Mouse (Mus musculus) CH12.LX (cell line): ENCODE measurements around the gene Smtn. TPM values are rescaled to one million over a fixed set of nuclear protein-coding genes. Genes with fewer than 3 reads are reported as not detected.

ENCODE experiments used
- DNase-seq: peaks from one replicate; pipeline ENCODE4 v3.0.0-alpha.2; 2013; ENCODE audit errors: extremely low read depth
- H3K27ac ChIP-seq: 2 replicates; pipeline ENCODE4 v1.5.1; 2012; ENCODE audit warnings: low read depth, mild to moderate bottlenecking, control low read depth, moderate library complexity; ENCODE audit not compliant: insufficient read depth
- H3K27me3 ChIP-seq: replicated peaks from 2 replicates; pipeline ENCODE3; 2012; ENCODE audit warnings: inconsistent platforms
- H3K36me3 ChIP-seq, 2 experiments: replicated peaks in 1 of 2; 2 replicates each; pipeline versions ENCODE3 to v1.6.1; 2012; ENCODE audit warnings: inconsistent platforms in 1 of 2, low read length in 1 of 2, mild to moderate bottlenecking in 1 of 2, mixed read lengths in 1 of 2, moderate library complexity in 1 of 2; ENCODE audit not compliant: control insufficient read depth in 1 of 2, insufficient read depth in 1 of 2
- H3K4me1 ChIP-seq, 2 experiments: 2 replicates each; pipeline ENCODE4 v1.6.1; 2012; ENCODE audit warnings: inconsistent platforms in 1 of 2, moderate library complexity in 1 of 2; ENCODE audit not compliant: insufficient read depth in 2 of 2, control insufficient read depth in 1 of 2
- H3K4me2 ChIP-seq: 2 replicates; pipeline ENCODE4 v1.6.1; 2012; ENCODE audit warnings: low read depth, mild to moderate bottlenecking, control low read depth; ENCODE audit not compliant: poor library complexity, insufficient read depth, severe bottlenecking
- H3K4me3 ChIP-seq, 3 experiments: fragments of 150-350 bp in 1 of 3; sonication (generic) in 1 of 3; replicated peaks in 1 of 3; 2 replicates each; pipeline versions ENCODE3 to v1.5.1; 2011 to 2012; ENCODE audit warnings: low read depth in 2 of 3, low read length in 2 of 3, mild to moderate bottlenecking in 2 of 3, moderate library complexity in 2 of 3, control low read depth in 1 of 3, improper control_type of control experiment in 1 of 3, inconsistent platforms in 1 of 3, mixed read lengths in 1 of 3; ENCODE audit not compliant: poor library complexity in 1 of 3
- H3K79me2 ChIP-seq: replicated peaks from 2 replicates; pipeline ENCODE4 v1.6.1; 2012; ENCODE audit warnings: mild to moderate bottlenecking, moderate library complexity; ENCODE audit not compliant: control insufficient read depth, poor library complexity, insufficient read depth, severe bottlenecking; ENCODE audit errors: extremely low read depth
- H3K9ac ChIP-seq: 2 replicates; pipeline ENCODE4 v1.6.1; 2012; ENCODE audit warnings: low read depth, mild to moderate bottlenecking, control low read depth, moderate library complexity; ENCODE audit not compliant: insufficient read depth
- H3K9me3 ChIP-seq: replicated peaks from 2 replicates; pipeline ENCODE3; 2012; ENCODE audit warnings: low read length, inconsistent platforms, mixed read lengths
- BHLHE40 ChIP-seq: IDR thresholded peaks from 2 replicates; pipeline ENCODE4 v1.6.1; 2011; ENCODE audit warnings: mild to moderate bottlenecking, low read depth, low read length, improper control_type of control experiment
- CHD1 ChIP-seq: IDR thresholded peaks from 2 replicates; pipeline ENCODE4 v1.6.1; 2012; ENCODE audit warnings: low read depth, low read length, improper control_type of control experiment, inconsistent platforms
- CHD2 ChIP-seq: IDR thresholded peaks from 2 replicates; pipeline ENCODE4 v1.6.1; 2011; ENCODE audit warnings: low read length, improper control_type of control experiment
- CTCF ChIP-seq, 2 experiments: IDR thresholded peaks in 1 of 2; conservative IDR thresholded peaks in 1 of 2; 2 replicates each; pipeline ENCODE4 v1.5.1; 2011 to 2012; ENCODE audit warnings: low read depth in 2 of 2, low read length in 2 of 2, improper control_type of control experiment in 1 of 2, inconsistent platforms in 1 of 2, mild to moderate bottlenecking in 1 of 2, moderate library complexity in 1 of 2
- ELF1 ChIP-seq: IDR thresholded peaks from 2 replicates; pipeline ENCODE4 v1.6.1; 2014; ENCODE audit warnings: low read depth, mild to moderate bottlenecking, inconsistent platforms, low read length, improper control_type of control experiment
- EP300 ChIP-seq: IDR thresholded peaks from 2 replicates; pipeline ENCODE4 v1.6.1; 2011; ENCODE audit warnings: low read length, improper control_type of control experiment
- ETS1 ChIP-seq: conservative IDR thresholded peaks from 2 replicates; pipeline ENCODE4 v1.6.1; 2012; ENCODE audit warnings: low read depth, mild to moderate bottlenecking, inconsistent platforms, low read length, improper control_type of control experiment, moderate library complexity
- HCFC1 ChIP-seq: IDR thresholded peaks from 2 replicates; pipeline ENCODE4 v1.6.1; 2012; ENCODE audit warnings: low read depth, mild to moderate bottlenecking, inconsistent platforms, low read length, improper control_type of control experiment
- IRF4 ChIP-seq: IDR thresholded peaks from 2 replicates; pipeline ENCODE4 v1.6.1; 2014; ENCODE audit warnings: low read depth, mild to moderate bottlenecking, inconsistent platforms, low read length, improper control_type of control experiment
- JUN ChIP-seq: IDR thresholded peaks from 2 replicates; pipeline ENCODE4 v1.6.1; 2011; ENCODE audit warnings: low read depth, mild to moderate bottlenecking, low read length, improper control_type of control experiment, moderate library complexity; ENCODE audit not compliant: insufficient read depth
- KAT2A ChIP-seq: IDR thresholded peaks from 2 replicates; pipeline ENCODE4 v1.6.1; 2012; ENCODE audit warnings: low read length, improper control_type of control experiment, inconsistent platforms; ENCODE audit not compliant: insufficient replicate concordance
- MAX ChIP-seq: IDR thresholded peaks from 2 replicates; pipeline ENCODE4 v1.6.1; 2011; ENCODE audit warnings: low read length, improper control_type of control experiment
- MXI1 ChIP-seq: IDR thresholded peaks from 2 replicates; pipeline ENCODE4 v1.6.1; 2011; ENCODE audit warnings: mild to moderate bottlenecking, low read depth, low read length, improper control_type of control experiment
- MYC ChIP-seq: IDR thresholded peaks from 2 replicates; pipeline ENCODE4 v1.6.1; 2011; ENCODE audit warnings: low read depth, mild to moderate bottlenecking, improper control_type of control experiment, low read length
- PAX5 ChIP-seq: IDR thresholded peaks from 2 replicates; pipeline ENCODE4 v1.6.1; 2012; ENCODE audit warnings: low read length, inconsistent platforms, mixed read lengths
- POLR2AphosphoS2 ChIP-seq: IDR thresholded peaks from 2 replicates; pipeline ENCODE4 v1.6.1; 2011; ENCODE audit warnings: low read depth, low read length, improper control_type of control experiment
- RCOR1 ChIP-seq: conservative IDR thresholded peaks from 2 replicates; pipeline ENCODE4 v1.6.1; 2012; ENCODE audit warnings: low read depth, mild to moderate bottlenecking, inconsistent platforms, low read length, improper control_type of control experiment
- TBP ChIP-seq: conservative IDR thresholded peaks from 2 replicates; pipeline ENCODE4 v1.6.1; 2011; ENCODE audit warnings: low read depth, low read length, improper control_type of control experiment
- TCF12 ChIP-seq: IDR thresholded peaks from 2 replicates; pipeline ENCODE4 v1.6.1; 2014; ENCODE audit warnings: low read depth, mild to moderate bottlenecking, inconsistent platforms, low read length, improper control_type of control experiment
- UBTF ChIP-seq: IDR thresholded peaks from 2 replicates; pipeline ENCODE4 v1.6.1; 2012; ENCODE audit warnings: low read depth, mild to moderate bottlenecking, inconsistent platforms, low read length, improper control_type of control experiment, moderate library complexity
- USF2 ChIP-seq: conservative IDR thresholded peaks from 2 replicates; pipeline ENCODE4 v1.6.1; 2011; ENCODE audit warnings: low read depth, low read length, improper control_type of control experiment
- ZC3H11A ChIP-seq: IDR thresholded peaks from 2 replicates; pipeline ENCODE4 v1.6.1; 2012; ENCODE audit warnings: low read depth, mild to moderate bottlenecking, inconsistent platforms, low read length, improper control_type of control experiment
- ZKSCAN1 ChIP-seq: IDR thresholded peaks from 2 replicates; pipeline ENCODE4 v1.6.1; 2012; ENCODE audit warnings: low read depth, inconsistent platforms, low read length, improper control_type of control experiment, borderline replicate concordance
- ZMIZ1 ChIP-seq: IDR thresholded peaks from 2 replicates; pipeline ENCODE4 v1.6.1; 2012; ENCODE audit warnings: low read depth, mild to moderate bottlenecking, inconsistent platforms, low read length, improper control_type of control experiment
- dilution Hi-C: fragments of 300-500 bp; cut with MboI; formaldehyde crosslinking; loops from 2 replicates; pipeline ENCODE4 v1.14.3; 2020; ENCODE audit warnings: low sequenced_read_pairs; ENCODE audit not compliant: extremely low pct_unique_long_range_greater_than_20kb, extremely low pct_ligation_motif_present
- in situ Hi-C: fragments of 300-500 bp; cut with MboI; formaldehyde crosslinking; loops from 3 replicates; pipeline ENCODE4 v1.14.3; 2019; ENCODE audit warnings: low sequenced_read_pairs, low pct_ligation_motif_present, low pct_unique_long_range_greater_than_20kb, mixed read lengths
- polyA plus RNA-seq: library from polyadenylated mRNA; unstranded; fragments of >175 nt; gene quantifications from 2 replicates; pipeline ENCODE4 v1.2.1, GENCODE M21; 2012; ENCODE audit warnings: low read depth; ENCODE audit not compliant: insufficient read length
- total RNA-seq, 2 experiments: library from RNA; depleted of rRNA; stranded (reverse); fragments of 300-350 nt in 1 of 2; fragments of >200 nt in 1 of 2; gene quantifications; 2 replicates each; pipeline ENCODE4 v1.2.3; 2012 to 2014

Gene Smtn
- total and polyA plus RNA-seq, 3 experiments = 0.58 to 5.3 (median 3.1) TPM

- in situ Hi-C loops (no loop called here), dilution Hi-C loops (no loop called here)
- Histone ChIP-seq H3K9ac (no peak within 1 kb of the TSS), H3K4me1 (peaks cover 0 to 4% of the 10 kb centered on the region in 2 experiments; a peak in 2 of 4 replicates), H3K79me2 (no peaks in the 10 kb centered on the region), H3K27me3 (peaks cover 65% of the 10 kb centered on the region), H3K36me3 (no peaks in the 10 kb centered on the region), H3K9me3 (no peaks in the 10 kb centered on the region), H3K4me3 (no peak within 1 kb of the TSS), H3K27ac (no peak within 1 kb of the TSS), H3K4me2 (no peak within 1 kb of the TSS)
- no peak for TF ChIP-seq ETS1
- TF ChIP-seq USF2 = no peak
- TF ChIP-seq CTCF (conservative IDR thresholded peaks at IDR 0.05 in 1 of 2, IDR thresholded peaks at IDR 0.05 in 1 of 2; ENCODE audit: low read depth in 2 of 2, low read length in 2 of 2) = no peak
- no peak for TF ChIP-seq TBP
- no peak for TF ChIP-seq POLR2AphosphoS2
- no peak for TF ChIP-seq MYC
- no peak for TF ChIP-seq MAX
- TF ChIP-seq EP300 = no peak
- no peak for TF ChIP-seq CHD1
- no peak for TF ChIP-seq PAX5
- TF ChIP-seq ZMIZ1 = no peak
- TF ChIP-seq TCF12 = no peak
- no peak for TF ChIP-seq BHLHE40
- no peak for TF ChIP-seq HCFC1
- DNase-seq = no peak
Observed at GRCm38 (mm10) chr11:3487952-3488570, 52.4 kb downstream of the Smtn start, which contains the start of gene Pla2g3. Gene Pla2g3, plus strand, starts transcription at chr11:3488284.

GRCm38 (mm10) chr11:3486349-3486748 is 54.1 kb downstream of the Smtn start:
- H3K4me1 ChIP-seq = peaks cover 0 to 4% of the 10 kb centered on the region in 2 experiments; a peak in 2 of 4 replicates
- H3K36me3 ChIP-seq = no peaks in the 10 kb centered on the region
- in situ Hi-C loops = no loop called here
- H3K27ac ChIP-seq = no peak overlapping the region
- no peaks in the 10 kb centered on the region for H3K9me3 ChIP-seq
- TF ChIP-seq IRF4 = no peak
- no peak for TF ChIP-seq EP300
- no peak for TF ChIP-seq PAX5
- no peak for TF ChIP-seq ETS1
- no peak for TF ChIP-seq ZKSCAN1
- TF ChIP-seq MAX = no peak
- no peak for TF ChIP-seq CHD2
- TF ChIP-seq ZMIZ1 = no peak
- TF ChIP-seq MXI1 = no peak
- no peak for TF ChIP-seq RCOR1
- TF ChIP-seq ELF1 = no peak
- no peak for TF ChIP-seq KAT2A
- TF ChIP-seq UBTF = no peak
- TF ChIP-seq JUN = no peak
- TF ChIP-seq ZC3H11A = no peak
- TF ChIP-seq, all 38 proteins: peak for 0
- dilution Hi-C loops = no loop called here
- H3K4me2 ChIP-seq = no peak overlapping the region
- no peak overlapping the region for H3K9ac ChIP-seq
- no peak overlapping the region for H3K4me3 ChIP-seq
- peaks cover 62% of the 10 kb centered on the region for H3K27me3 ChIP-seq
- no peaks in the 10 kb centered on the region for H3K79me2 ChIP-seq
- DNase-seq = no peak
